24 mouse cellular contexts compared by ENCODE assay signal in genomic region chr13:37479182-37479691, GRCm38 (mm10).
A peak's percentile ranks its signal among the peaks of the same experiment; 100 is the strongest.
DNase-seq lines count a peak whose midpoint lies in the region; ATAC-seq and TF ChIP-seq lines count a peak whose summit lies in the region.
"Had no signal": no experiment of that assay in that cellular context is flagged by ENCODE, and none has a peak within 500 bp of the region (broad histone marks: within the 10 kb centered on the region; RNA-seq: fewer than 3 reads in every experiment).

No protein-coding gene starts in this region.

- no peak for TF ChIP-seq POLR2A in lung, adult 2 months (IDR thresholded peaks at IDR 0.05; ENCODE audit: borderline replicate concordance, extremely low read depth, low read depth, low read length)

- peaks cover 39% of the 10 kb centered on the region for H3K4me1 ChIP-seq in lung, embryonic 14.5 days (ENCODE audit: insufficient read depth)
- H3K4me1 ChIP-seq in lung, adult 2 months (ENCODE audit: control insufficient read depth, insufficient read depth, low read length): peaks cover 37% of the 10 kb centered on the region
- peaks cover 63% of the 10 kb centered on the region for H3K4me1 ChIP-seq in lung, embryonic 16.5 days (replicated peaks; ENCODE audit: control insufficient read depth, insufficient read depth, low read length)

- no peaks in the 10 kb centered on the region for H3K9me3 ChIP-seq in lung, embryonic 14.5 days (ENCODE audit: low read depth, low read length)
- H3K9me3 ChIP-seq in lung, embryonic 16.5 days (ENCODE audit: control insufficient read depth, low read length): no peaks in the 10 kb centered on the region
- H3K9me3 ChIP-seq: embryonic facial prominence, embryonic 10.5 days; embryonic facial prominence, embryonic 12.5 days; forebrain, embryonic 13.5 days; G1E had no signal

- DNase-seq in lung, embryonic 14.5 days: peak; percentile 54
- DNase-seq in lung, adult 2 months: no peak
- no peak for DNase-seq in lung, postnatal 4 days
- peak; percentile 65 for DNase-seq in lung, postnatal 25 days (ENCODE audit: low spot score)
- DNase-seq in lung, adult 18-20 months: no peak
- peak; percentile 56 for DNase-seq in lung, postnatal 36 days
- DNase-seq: adrenal gland, adult 8-10 months; adrenal gland, postnatal 14 days; adrenal gland, postnatal 36 days; B cell, adult 2 months; cerebellum, adult 11-12 months; cerebellum, adult 2 months; cerebellum, adult 9-10 months; cerebellum, postnatal 10 days; cerebellum, postnatal 25 days had no signal

- WGBS in lung, embryonic 14.5 days: 57% methylated on average over 7 of the region's 7 CpGs
- 71% methylated on average over 7 of the region's 7 CpGs for WGBS in lung, adult 2 months
- 57% methylated on average over 7 of the region's 7 CpGs for whole genome bisulfite sequencing in lung, embryonic 16.5 days

- H3K27ac ChIP-seq in lung, embryonic 14.5 days (ENCODE audit: low read depth): peak overlapping the region; percentile 89; the same call in 1 of the 2 replicates
- H3K27ac ChIP-seq in lung, embryonic 16.5 days (ENCODE audit: low read length): peak overlapping the region; percentile 98
- H3K27ac ChIP-seq: embryonic facial prominence, embryonic 10.5 days; embryonic facial prominence, embryonic 12.5 days had no signal

- H3K27me3 ChIP-seq in lung, embryonic 14.5 days (ENCODE audit: insufficient read depth, low read length): no peaks in the 10 kb centered on the region
- H3K27me3 ChIP-seq in lung, embryonic 16.5 days (ENCODE audit: control insufficient read depth, insufficient read depth, low read depth, low read length): no peaks in the 10 kb centered on the region
- H3K27me3 ChIP-seq: CH12.LX; embryonic facial prominence, embryonic 12.5 days; Patski had no signal

- H3K4me2 ChIP-seq in lung, embryonic 14.5 days: no peak overlapping the region
- no peak overlapping the region for H3K4me2 ChIP-seq in lung, embryonic 16.5 days (ENCODE audit: low read depth, low read length)

- H3K9ac ChIP-seq in lung, embryonic 14.5 days: no peak overlapping the region
- no peak overlapping the region for H3K9ac ChIP-seq in lung, embryonic 16.5 days (ENCODE audit: low read length)
- H3K9ac ChIP-seq: forebrain, embryonic 13.5 days had no signal

- H3K36me3 ChIP-seq in lung, embryonic 14.5 days (ENCODE audit: insufficient read depth): no peaks in the 10 kb centered on the region
- H3K36me3 ChIP-seq in lung, embryonic 16.5 days (ENCODE audit: control insufficient read depth, insufficient read depth, low read length): no peaks in the 10 kb centered on the region
- H3K36me3 ChIP-seq: embryonic facial prominence, embryonic 10.5 days; embryonic facial prominence, embryonic 12.5 days; G1E had no signal

- no peak for TF ChIP-seq CTCF in lung, embryonic 14.5 days (IDR thresholded peaks at IDR 0.05; ENCODE audit: low read depth)
- TF ChIP-seq CTCF in lung, adult 2 months (IDR thresholded peaks at IDR 0.05; ENCODE audit: insufficient read depth, low read length): no peak

- no peak for ATAC-seq in lung, embryonic 14.5 days (ENCODE audit: insufficient read depth)
- no peak for ATAC-seq in lung, embryonic 16.5 days (ENCODE audit: low read depth)
- ATAC-seq: activated CD4-positive, CD25-positive, alpha-beta regulatory T cell, adult 4 months; CD4-positive, CD25-positive, alpha-beta regulatory T cell, adult 4 months; forebrain, embryonic 13.5 days; Patski had no signal

- no peak overlapping the region for H3K4me3 ChIP-seq in lung, embryonic 14.5 days (ENCODE audit: low read depth, low read length)
- no peak overlapping the region for H3K4me3 ChIP-seq in lung, adult 2 months (replicated peaks; ENCODE audit: extremely low read depth, low read depth, low read length)
- no peak overlapping the region for H3K4me3 ChIP-seq in lung, embryonic 16.5 days (ENCODE audit: low read length)
- H3K4me3 ChIP-seq: embryonic facial prominence, embryonic 10.5 days; embryonic facial prominence, embryonic 12.5 days; forebrain, embryonic 13.5 days had no signal

Comparison
In these comparisons a context has a peak if more than half of its experiments do, and no peak if none do; other contexts are left out.
1. DNase-seq: peak in lung, embryonic 14.5 days (single experiment), lung, postnatal 25 days (single experiment) and lung, postnatal 36 days (single experiment); none in lung, adult 2 months (single experiment), lung, postnatal 4 days (0 of 2) and lung, adult 18-20 months (0 of 2).